Mouse (Mus musculus): ENCODE results near the gene Ficd.

Gene Ficd

GRCm38 (mm10) chr5:113735345-113736112 lies at the start of gene Ficd:
Gene Ficd, plus strand, starts transcription at chr5:113735803.
- peak; percentile 91 for DNase-seq

GRCm38 (mm10) chr5:113687514-113687913 lies 48.1 kb upstream of the Ficd start:
- DNase-seq, result no peak

GRCm38 (mm10) chr5:113690069-113690548 lies 45.5 kb upstream of the Ficd start:
- no peak for DNase-seq

GRCm38 (mm10) chr5:113690866-113691265 lies 44.7 kb upstream of the Ficd start:
- no peak for DNase-seq

GRCm38 (mm10) chr5:113693196-113693755 lies 42.3 kb upstream of the Ficd start:
- no peak for DNase-seq

GRCm38 (mm10) chr5:113694000-113694399 lies 41.6 kb upstream of the Ficd start:
- no peak for DNase-seq

- DNase-seq, result no peak
These were observed 41.2 kb upstream of the Ficd start for GRCm38 (mm10) chr5:113694415-113694814.

GRCm38 (mm10) chr5:113700388-113701023 lies 35.1 kb upstream of the Ficd start:
- DNase-seq, result no peak

GRCm38 (mm10) chr5:113703803-113704585 lies 31.6 kb upstream of the Ficd start:
- no peak for DNase-seq

- DNase-seq, result no peak
These were observed 22.7 kb upstream of the Ficd start for GRCm38 (mm10) chr5:113712861-113713260.

GRCm38 (mm10) chr5:113716581-113717388 lies 18.8 kb upstream of the Ficd start:
- DNase-seq, result no peak

- peak; percentile 60 for DNase-seq
These were observed 16.4 kb upstream of the Ficd start for GRCm38 (mm10) chr5:113719221-113719661.

- peak; percentile 64 for DNase-seq
These were observed 13.2 kb upstream of the Ficd start for GRCm38 (mm10) chr5:113722224-113723013.

- peak; percentile 98 for DNase-seq
These were observed 11.9 kb upstream of the Ficd start for GRCm38 (mm10) chr5:113723567-113724237.

- DNase-seq, result peak; percentile 95
These were observed 11.2 kb upstream of the Ficd start, which contains the start of gene 1700069L16Rik for GRCm38 (mm10) chr5:113724446-113724845. Gene 1700069L16Rik, minus strand, starts transcription at chr5:113724772.

GRCm38 (mm10) chr5:113725417-113725816 lies 10.2 kb upstream of the Ficd start:
- DNase-seq, result no peak

GRCm38 (mm10) chr5:113726618-113727017 lies 9.0 kb upstream of the Ficd start:
- DNase-seq, result peak; percentile 62

GRCm38 (mm10) chr5:113727238-113727637 lies 8.4 kb upstream of the Ficd start:
- DNase-seq, result peak; percentile 74

- DNase-seq, result peak; percentile 93
These were observed 7.6 kb upstream of the Ficd start for GRCm38 (mm10) chr5:113728011-113728410.

- no peak for DNase-seq
These were observed 6.9 kb upstream of the Ficd start for GRCm38 (mm10) chr5:113728691-113729090.

Measured in cerebellum, adult 11 months (tissue).